Comparison of ENCODE assay signal across 19 mouse cellular contexts in the genomic region with DNA sequence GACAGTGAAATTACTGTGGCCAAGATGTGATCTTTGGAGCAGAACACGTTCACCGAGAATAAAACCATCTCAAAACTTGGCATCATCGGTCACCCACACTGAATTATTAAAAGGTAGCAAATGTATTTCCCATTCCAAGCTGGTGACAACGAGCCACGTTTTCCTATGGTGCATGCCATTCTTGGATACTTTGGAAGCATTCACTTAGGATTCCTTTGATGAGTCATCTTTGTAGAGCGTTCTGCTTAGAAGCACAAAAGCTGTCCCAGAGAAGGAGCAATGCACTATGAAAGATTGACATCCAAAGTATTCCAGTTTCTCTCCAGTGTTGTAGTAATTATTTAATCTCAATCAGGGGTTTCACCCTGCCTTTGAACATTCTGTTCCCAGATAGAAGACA. TPM values are rescaled to one million over a fixed set of nuclear protein-coding genes. Genes with fewer than 3 reads are reported as not detected.
"Had no signal": no experiment of that assay in that cellular context is flagged by ENCODE, and none has a peak within 500 bp of the region (broad histone marks: within the 10 kb centered on the region; RNA-seq: fewer than 3 reads in every experiment).

No protein-coding gene starts in this region.

RNA-seq across cellular contexts. Expression of a gene that starts 23.8 kb away (rescaled TPM):
- polyA plus RNA-seq: cortical plate, adult 2 months; embryonic facial prominence, embryonic 10.5 days; embryonic facial prominence, embryonic 11.5 days; embryonic facial prominence, embryonic 12.5 days; erythroblast, embryonic 14.5 days; forebrain, embryonic 10.5 days; forebrain, embryonic 11.5 days; forebrain, embryonic 12.5 days; forebrain, embryonic 13.5 days; forebrain, embryonic 14.5 days; forebrain, embryonic 15.5 days; forebrain, embryonic 16.5 days; forebrain, postnatal 0 days; frontal cortex, adult 2 months; gonadal fat pad, adult 2 months; heart, adult 2 months; heart, embryonic 10.5 days; heart, embryonic 11.5 days; heart, embryonic 12.5 days had no signal
